9 mouse cellular contexts compared by ENCODE assay signal in the genomic region with DNA sequence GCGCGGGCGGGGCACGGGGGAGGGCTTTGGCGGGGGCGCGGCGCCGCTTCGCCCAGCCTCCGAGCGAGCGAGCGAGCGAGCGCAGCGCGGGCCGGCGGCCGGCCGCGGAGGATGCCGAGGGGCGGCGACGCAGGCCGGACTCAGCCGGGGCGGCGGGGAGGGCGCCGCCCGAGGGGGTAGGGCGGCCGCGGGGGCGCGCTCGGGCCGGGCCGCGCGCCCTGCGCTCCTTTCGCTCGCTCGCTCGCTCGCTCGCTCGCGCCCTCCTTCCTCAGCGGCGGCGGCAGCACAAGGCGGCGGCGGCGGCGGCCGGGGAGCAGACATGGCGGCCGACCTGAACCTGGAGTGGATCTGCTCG. TPM values are rescaled to one million over a fixed set of nuclear protein-coding genes. Genes with fewer than 3 reads are reported as not detected.
DNase-seq lines count a peak whose midpoint lies in the region; ATAC-seq and TF ChIP-seq lines count a peak whose summit lies in the region.
"Had no signal": no experiment of that assay in that cellular context is flagged by ENCODE, and none has a peak within 500 bp of the region (broad histone marks: within the 10 kb centered on the region; RNA-seq: fewer than 3 reads in every experiment).

A gene (plus strand): TSS at position 209 of the 355 bp plus-strand sequence.

- H3K4me1 ChIP-seq in cerebellum, adult 2 months (ENCODE audit: control insufficient read depth, insufficient read depth, low read length) = no peaks in the 10 kb centered on the region
- peaks cover 10% of the 10 kb centered on the region; the same call in 1 of the 2 replicates for H3K4me1 ChIP-seq in hindbrain, postnatal 0 days (ENCODE audit: insufficient read depth, low read length)

- no peaks in the 10 kb centered on the region for H3K27me3 ChIP-seq in cerebellum, adult 2 months (ENCODE audit: control insufficient read depth, insufficient read depth, low read length)
- no peaks in the 10 kb centered on the region for H3K27me3 ChIP-seq in hindbrain, postnatal 0 days (ENCODE audit: insufficient read depth, low read length)
- H3K27me3 ChIP-seq: CH12.LX had no signal

- peak within 1 kb of the TSS; percentile 85 for H3K4me2 ChIP-seq in hindbrain, postnatal 0 days (ENCODE audit: low read depth, low read length)

- H3K4me3 ChIP-seq in cerebellum, adult 2 months (replicated peaks; ENCODE audit: insufficient read depth, low read depth, low read length) = peak within 1 kb of the TSS; percentile 98
- peak within 1 kb of the TSS; percentile 68 for H3K4me3 ChIP-seq in hindbrain, postnatal 0 days (ENCODE audit: low read length)

- intact Hi-C loops in left cerebral cortex, postnatal 25 days (cut with DNase I) = no loop called here

- peaks cover 2% of the 10 kb centered on the region; the same call in 1 of the 2 replicates for H3K36me3 ChIP-seq in hindbrain, postnatal 0 days (ENCODE audit: insufficient read depth, low read length)

- peak within 1 kb of the TSS; percentile 89 for H3K9ac ChIP-seq in hindbrain, postnatal 0 days (replicated peaks; ENCODE audit: low read length)

- DNase-seq in cerebellum, adult 18-20 months = peak; percentile 63 to 81
- no peak for DNase-seq in cerebellum, adult 9-10 months
- DNase-seq in cerebellum, adult 2 months = peak in 1 of 2 experiments; percentile 74
- peak; percentile 71 for DNase-seq in gastrocnemius, postnatal 10 days
- DNase-seq in hindbrain, postnatal 0 days (ENCODE audit: low spot score) = peak; percentile 89
- peak; percentile 37 to 39 for DNase-seq in left cerebral cortex, postnatal 25 days (ENCODE audit: low spot score in 2 of 2)
- peak; percentile 24 for DNase-seq in skeletal muscle tissue, adult 2 months (ENCODE audit: low read depth, low spot score)

- no peak for TF ChIP-seq CTCF in cerebellum, adult 2 months (IDR thresholded peaks at IDR 0.05; ENCODE audit: borderline replicate concordance, insufficient read depth, low read depth, low read length)
- no peak for TF ChIP-seq CTCF in hindbrain, postnatal 0 days (IDR thresholded peaks at IDR 0.05; ENCODE audit: low read depth)

- no peaks in the 10 kb centered on the region for H3K9me3 ChIP-seq in hindbrain, postnatal 0 days (ENCODE audit: low read length)

- TF ChIP-seq POLR2A in cerebellum, adult 2 months (IDR thresholded peaks at IDR 0.05; ENCODE audit: borderline replicate concordance, insufficient read depth, low read length) = no peak

- WGBS in cerebellum, adult 2 months = 2% methylated on average over 52 of the region's 65 CpGs
- WGBS in hindbrain, postnatal 0 days = 0% methylated on average over 34 of the region's 65 CpGs

- ATAC-seq in hindbrain, postnatal 0 days = peak; percentile 92
- peak; percentile 63 for ATAC-seq in megakaryocyte-erythroid progenitor cell, adult 5-6 weeks (replicated peaks; ENCODE audit: low FRiP score, low TSS enrichment, poor library complexity, severe bottlenecking)

- peak within 1 kb of the TSS; percentile 70 for H3K27ac ChIP-seq in cerebellum, adult 2 months (ENCODE audit: insufficient read depth, low read length)
- peak within 1 kb of the TSS; percentile 95 for H3K27ac ChIP-seq in hindbrain, postnatal 0 days

RNA-seq across cellular contexts. Expression of the gene that starts here (rescaled TPM):
- polyA plus RNA-seq in cerebellum, adult 2 months (2012; rRNA removed) = 118 and 121 TPM in 2 replicates
- total RNA-seq in gastrocnemius, postnatal 10 days (2021) = 10 to 100 TPM; 20.0 to 23.4 TPM
- total RNA-seq in hindbrain, postnatal 0 days (2014; rRNA removed) = 34.4 and 37.8 TPM in 2 replicates
- 29.3 and 29.9 TPM in 2 replicates for polyA plus RNA-seq in hindbrain, postnatal 0 days (2015; fragmentation: Nextera tagmentation; extraction: Ambion mirVana)
- 100 to 1,000 TPM in 1 of 2 experiments, 10 to 100 TPM in 1; 89.1 to 113 TPM for total RNA-seq in left cerebral cortex, postnatal 25 days (2021)
- 8.8 and 14.2 TPM in 2 replicates for total RNA-seq in megakaryocyte-erythroid progenitor cell, adult 5-6 weeks (2014; fragmentation: Nextera tagmentation)
- total RNA-seq in megakaryocyte-erythroid progenitor cell, adult 5-6 weeks (2017) = 2.9 and 12.2 TPM in 2 replicates
